Mouse (Mus musculus): Measurements from ENCODE around the gene Zfp729a. TPM values are rescaled to one million over a fixed set of nuclear protein-coding genes. Genes with fewer than 3 reads are reported as not detected.
A peak's percentile ranks its signal among the peaks of the same experiment; 100 is the strongest.
"Not testable (repeated sequence)": the region's sequence is repeated elsewhere in the genome, so short reads cannot be mapped to it uniquely, and the experiment has no call there.

Gene Zfp729a
- 1.8 and 3.0 TPM in 2 replicates for polyA plus RNA-seq (2015; fragmentation: Nextera tagmentation; extraction: Ambion mirVana)

DNA sequence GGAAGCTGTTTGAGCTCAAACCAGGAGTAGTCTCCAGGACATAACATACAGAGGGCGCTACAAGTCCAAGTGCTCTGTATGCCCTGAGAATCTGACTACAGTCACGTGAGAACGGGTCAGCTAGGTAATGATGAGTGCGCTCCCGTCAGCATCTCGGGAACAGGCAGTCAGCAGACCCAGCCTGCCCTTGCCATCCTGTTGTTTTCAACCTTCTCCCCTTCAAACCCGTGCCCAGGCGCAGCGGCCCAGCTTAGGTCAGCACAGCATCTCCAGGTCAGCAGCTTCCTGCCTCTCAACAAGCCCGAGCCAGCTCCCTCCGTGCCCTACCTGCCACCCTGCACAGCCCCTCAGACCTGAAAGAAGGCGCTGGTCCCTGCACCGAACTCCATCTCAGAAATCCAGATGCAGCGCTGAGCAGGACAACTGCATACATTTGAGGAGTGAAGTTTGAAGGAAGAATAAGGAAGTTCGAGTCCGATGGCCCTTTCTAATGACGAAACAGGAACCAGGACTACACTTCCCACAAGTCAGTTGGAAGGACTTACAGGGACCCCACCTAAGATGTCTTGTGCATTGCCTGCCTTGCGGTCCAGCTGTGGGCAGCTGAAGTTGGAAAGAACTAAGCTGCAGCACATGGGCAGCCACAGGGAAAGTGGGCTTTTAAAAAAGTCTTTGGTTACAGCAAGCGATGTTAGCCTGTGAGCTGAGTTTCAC, at the start of gene Zfp729a, which contains the start of gene Gm49345:
Gene Zfp729a, minus strand, starts transcription at position 498 of the 714 bp plus-strand sequence.
Gene Gm49345, minus strand, starts transcription at position 476 of the 714 bp plus-strand sequence.
- Histone ChIP-seq H3K27ac (ENCODE audit: low read length) (peak within 1 kb of the TSS; percentile 79), H3K4me1 (ENCODE audit: control insufficient read depth, insufficient read depth, low read length) (no peaks in the 10 kb centered on the region), H3K4me3 (ENCODE audit: low read length) (peak within 1 kb of the TSS; percentile 85), H3K36me3 (ENCODE audit: control insufficient read depth, insufficient read depth, low read length) (no peaks in the 10 kb centered on the region), H3K4me2 (ENCODE audit: low read depth, low read length) (peak within 1 kb of the TSS; percentile 49), H3K27me3 (replicated peaks; ENCODE audit: control insufficient read depth, insufficient read depth, low read length) (no peaks in the 10 kb centered on the region), H3K9ac (ENCODE audit: low read depth, low read length) (peak within 1 kb of the TSS; percentile 83), H3K9me3 (ENCODE audit: control insufficient read depth, low read length) (no peaks in the 10 kb centered on the region)
- peak; percentile 100 for ATAC-seq
- under 1% methylated on average over 19 of the region's 19 CpGs for WGBS

DNA sequence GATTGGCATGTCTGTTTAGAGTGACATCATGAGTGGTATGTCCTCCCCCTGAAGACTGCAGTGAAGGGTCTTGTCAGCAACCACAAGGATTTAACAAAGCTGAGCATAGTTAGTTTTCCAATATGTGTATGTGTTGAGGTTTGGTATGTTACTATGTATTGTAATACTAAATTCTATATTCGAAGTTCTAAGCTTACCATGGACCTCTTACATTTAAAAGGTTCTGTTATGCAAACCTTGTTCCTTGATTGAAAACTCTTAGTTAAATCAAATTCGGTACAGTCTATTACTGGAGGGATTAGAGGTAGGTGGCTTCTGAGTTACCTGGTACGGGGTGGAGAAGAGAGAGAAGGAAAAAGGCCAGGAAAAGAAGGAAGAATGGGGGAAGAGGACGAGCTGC, 49.4 kb upstream of the Zfp729a start, which contains the start of gene Zfp738:
Gene Zfp738, minus strand, starts transcription at position 101 of the 400 bp plus-strand sequence.
- Histone ChIP-seq H3K27ac (ENCODE audit: low read length) (no peak within 1 kb of the TSS), H3K4me2 (ENCODE audit: low read depth, low read length) (no peak within 1 kb of the TSS), H3K9ac (ENCODE audit: low read depth, low read length) (no peak within 1 kb of the TSS), H3K4me3 (ENCODE audit: low read length) (no peak within 1 kb of the TSS), H3K36me3 (ENCODE audit: control insufficient read depth, insufficient read depth, low read length) (no peaks in the 10 kb centered on the region), H3K27me3 (replicated peaks; ENCODE audit: control insufficient read depth, insufficient read depth, low read length) (no peaks in the 10 kb centered on the region), H3K9me3 (ENCODE audit: control insufficient read depth, low read length) (no peaks in the 10 kb centered on the region), H3K4me1 (ENCODE audit: control insufficient read depth, insufficient read depth, low read length) (no peaks in the 10 kb centered on the region)
- ATAC-seq, result no peak
- WGBS, result 78% methylated on average over 4 of the region's 4 CpGs

DNA sequence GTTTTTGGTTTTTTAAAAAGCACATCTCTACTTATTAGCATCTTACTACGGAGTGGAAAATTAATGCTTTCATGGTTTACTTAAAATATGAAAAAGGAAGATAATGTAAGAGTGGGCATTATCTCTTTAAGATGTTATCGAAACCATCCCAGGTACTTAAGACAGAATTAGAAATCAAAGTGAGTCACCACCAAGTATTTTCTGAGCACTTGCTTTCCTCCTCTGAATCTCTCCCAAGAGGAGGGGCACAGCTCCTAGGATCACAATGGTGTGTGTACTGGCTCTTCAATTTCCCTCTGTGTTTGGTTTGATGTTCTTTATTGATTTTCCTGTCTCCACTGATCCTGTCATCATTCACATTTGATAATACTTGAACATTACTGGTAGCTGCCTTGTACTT, 46.2 kb upstream of the Zfp729a start:
- not testable (repeated sequence) for H3K4me1 ChIP-seq (ENCODE audit: control insufficient read depth, insufficient read depth, low read length); H3K27ac ChIP-seq (ENCODE audit: low read length); H3K9me3 ChIP-seq (ENCODE audit: control insufficient read depth, low read length); H3K36me3 ChIP-seq (ENCODE audit: control insufficient read depth, insufficient read depth, low read length); H3K27me3 ChIP-seq (replicated peaks; ENCODE audit: control insufficient read depth, insufficient read depth, low read length)
- peak overlapping the region; percentile 37 for H3K4me2 ChIP-seq (ENCODE audit: low read depth, low read length)
- H3K4me3 ChIP-seq (ENCODE audit: low read length), result peak overlapping the region; percentile 74
- 59% methylated on average over 2 of the region's 2 CpGs for WGBS
- peak overlapping the region; percentile 54; the same call in 1 of the 2 replicates for H3K9ac ChIP-seq (ENCODE audit: low read depth, low read length)
- ATAC-seq, result peak; percentile 65

DNA sequence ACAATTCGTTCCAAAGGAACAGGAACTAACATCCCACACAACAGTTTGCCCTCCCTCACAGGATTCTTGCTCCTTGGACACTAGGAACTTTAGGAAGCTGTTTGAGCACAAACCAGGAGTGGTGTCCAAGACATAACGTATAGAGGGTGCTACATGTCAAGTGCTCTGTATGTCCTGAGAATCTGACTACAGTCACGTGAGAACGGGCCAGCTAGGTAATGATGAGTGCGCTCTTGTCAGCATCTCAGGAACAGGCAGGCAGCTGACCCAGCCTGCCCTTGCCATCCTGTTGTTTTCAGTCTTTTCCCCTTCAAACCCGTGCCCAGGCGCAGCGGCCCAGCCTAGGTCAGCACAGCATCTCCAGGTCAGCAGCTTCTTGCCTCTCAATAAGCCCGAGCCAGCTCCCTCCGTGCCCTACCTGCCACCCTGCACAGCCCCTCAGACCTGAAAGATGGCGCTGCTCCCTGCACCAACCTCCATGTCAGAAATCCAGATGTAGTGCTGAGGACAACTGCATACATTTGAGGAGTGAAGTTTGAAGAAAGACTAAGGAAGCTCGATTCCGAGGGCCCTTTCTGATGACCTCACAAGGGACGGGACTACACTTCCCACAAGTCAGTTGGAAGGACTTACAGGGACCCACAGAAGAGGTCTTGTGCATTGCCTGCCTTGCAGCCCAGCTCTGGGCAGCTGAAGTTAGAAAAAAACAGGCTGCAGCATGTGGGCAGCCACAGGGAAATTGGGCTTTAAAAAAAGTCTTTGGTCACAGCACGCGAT, 45.6 kb upstream of the Zfp729a start:
- Histone ChIP-seq H3K9ac (ENCODE audit: low read depth, low read length) (peak overlapping the region; percentile 81), H3K4me3 (ENCODE audit: low read length) (peak overlapping the region; percentile 74), H3K4me2 (ENCODE audit: low read depth, low read length) (peak overlapping the region; percentile 68)
- H3K36me3 ChIP-seq (ENCODE audit: control insufficient read depth, insufficient read depth, low read length); H3K9me3 ChIP-seq (ENCODE audit: control insufficient read depth, low read length); H3K27ac ChIP-seq (ENCODE audit: low read length); H3K27me3 ChIP-seq (replicated peaks; ENCODE audit: control insufficient read depth, insufficient read depth, low read length); H3K4me1 ChIP-seq (ENCODE audit: control insufficient read depth, insufficient read depth, low read length): not testable (repeated sequence)
- peak; percentile 100 for ATAC-seq
- WGBS, result 11% methylated on average over 16 of the region's 16 CpGs

GRCm38 (mm10) chr13:67674902-67675301, 37.3 kb upstream of the Zfp729a start:
- WGBS, result 94% methylated on average over 2 of the region's 2 CpGs
- H3K4me1 ChIP-seq (ENCODE audit: control insufficient read depth, insufficient read depth, low read length), result no peaks in the 10 kb centered on the region
- H3K27me3 ChIP-seq (replicated peaks; ENCODE audit: control insufficient read depth, insufficient read depth, low read length), result no peaks in the 10 kb centered on the region
- H3K4me2 ChIP-seq (ENCODE audit: low read depth, low read length), result no peak overlapping the region
- no peak overlapping the region for H3K27ac ChIP-seq (ENCODE audit: low read length)
- no peak overlapping the region for H3K4me3 ChIP-seq (ENCODE audit: low read length)
- no peaks in the 10 kb centered on the region for H3K36me3 ChIP-seq (ENCODE audit: control insufficient read depth, insufficient read depth, low read length)
- H3K9me3 ChIP-seq (ENCODE audit: control insufficient read depth, low read length), result no peaks in the 10 kb centered on the region
- no peak overlapping the region for H3K9ac ChIP-seq (ENCODE audit: low read depth, low read length)
- no peak for ATAC-seq

GRCm38 (mm10) chr13:67652496-67652895, 14.9 kb upstream of the Zfp729a start:
- no peak overlapping the region for H3K9ac ChIP-seq (ENCODE audit: low read depth, low read length)
- no peaks in the 10 kb centered on the region for H3K9me3 ChIP-seq (ENCODE audit: control insufficient read depth, low read length)
- H3K4me1 ChIP-seq (ENCODE audit: control insufficient read depth, insufficient read depth, low read length), result no peaks in the 10 kb centered on the region
- H3K4me3 ChIP-seq (ENCODE audit: low read length), result no peak overlapping the region
- WGBS, result 49% methylated on average over 3 of the region's 3 CpGs
- no peaks in the 10 kb centered on the region for H3K36me3 ChIP-seq (ENCODE audit: control insufficient read depth, insufficient read depth, low read length)
- H3K27ac ChIP-seq (ENCODE audit: low read length), result no peak overlapping the region
- no peaks in the 10 kb centered on the region for H3K27me3 ChIP-seq (replicated peaks; ENCODE audit: control insufficient read depth, insufficient read depth, low read length)
- no peak for ATAC-seq
- H3K4me2 ChIP-seq (ENCODE audit: low read depth, low read length), result no peak overlapping the region

GRCm38 (mm10) chr13:67610108-67610507, 27.5 kb downstream of the Zfp729a start:
- no peak overlapping the region for H3K27ac ChIP-seq (ENCODE audit: low read length)
- no peak overlapping the region for H3K9ac ChIP-seq (ENCODE audit: low read depth, low read length)
- H3K9me3 ChIP-seq (ENCODE audit: control insufficient read depth, low read length), result peaks cover 3% of the 10 kb centered on the region
- H3K4me2 ChIP-seq (ENCODE audit: low read depth, low read length), result 0 out of 2 replicates have a peak overlapping the region, but pooled peaks have one; percentile 35
- H3K27me3 ChIP-seq (replicated peaks; ENCODE audit: control insufficient read depth, insufficient read depth, low read length), result no peaks in the 10 kb centered on the region
- no peak for ATAC-seq
- no peak overlapping the region for H3K4me3 ChIP-seq (ENCODE audit: low read length)
- no peaks in the 10 kb centered on the region for H3K36me3 ChIP-seq (ENCODE audit: control insufficient read depth, insufficient read depth, low read length)
- 86% methylated on average over 4 of the region's 4 CpGs for WGBS
- H3K4me1 ChIP-seq (ENCODE audit: control insufficient read depth, insufficient read depth, low read length), result peaks cover 4% of the 10 kb centered on the region

DNA sequence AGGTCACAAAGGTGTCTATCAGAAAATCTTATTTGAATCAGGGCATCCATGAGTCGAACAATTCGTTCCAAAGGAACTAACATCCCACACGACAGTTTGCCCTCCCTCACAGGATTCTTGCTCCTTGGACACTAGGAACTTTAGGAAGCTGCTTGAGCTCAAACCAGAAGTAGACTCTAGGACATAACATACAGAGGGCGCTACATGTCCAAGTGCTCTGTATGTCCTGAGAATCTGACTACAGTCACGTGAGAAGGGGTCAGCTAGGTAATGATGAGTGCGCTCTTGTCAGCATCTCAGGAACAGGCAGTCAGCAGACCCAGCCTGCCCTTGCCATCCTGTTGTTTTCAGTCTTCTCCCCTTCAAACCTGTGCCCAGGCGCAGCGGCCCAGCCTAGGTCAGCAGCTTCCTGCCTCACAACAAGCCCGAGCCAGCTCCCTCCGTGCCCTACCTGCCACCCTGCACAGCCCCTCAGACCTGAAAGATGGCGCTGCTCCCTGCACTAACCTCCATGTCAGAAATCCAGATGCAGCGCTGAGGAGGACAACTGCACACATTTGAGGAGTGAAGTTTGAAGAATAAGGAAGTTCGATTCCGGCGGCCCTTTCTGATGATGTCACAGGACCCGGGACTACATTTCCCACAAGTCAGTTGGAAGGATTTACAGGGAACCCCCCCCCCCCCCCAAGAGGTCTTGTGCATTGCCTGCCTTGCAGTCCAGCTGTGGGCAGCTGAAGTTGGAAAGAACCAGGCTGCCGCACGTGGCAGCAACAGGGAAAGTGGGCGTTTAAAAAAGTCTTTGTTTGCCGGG, 28.3 kb downstream of the Zfp729a start, which contains the start of gene Zfp729b:
Gene Zfp729b, minus strand, starts transcription at position 642 of the 811 bp plus-strand sequence.
- H3K36me3 ChIP-seq (ENCODE audit: control insufficient read depth, insufficient read depth, low read length), result no peaks in the 10 kb centered on the region
- no peaks in the 10 kb centered on the region for H3K27me3 ChIP-seq (replicated peaks; ENCODE audit: control insufficient read depth, insufficient read depth, low read length)
- peak within 1 kb of the TSS; percentile 81 for H3K4me3 ChIP-seq (ENCODE audit: low read length)
- peak within 1 kb of the TSS; percentile 83 for H3K9ac ChIP-seq (ENCODE audit: low read depth, low read length)
- H3K4me1 ChIP-seq (ENCODE audit: control insufficient read depth, insufficient read depth, low read length), result peaks cover 4% of the 10 kb centered on the region
- WGBS, result 2% methylated on average over 20 of the region's 20 CpGs
- peaks cover 3% of the 10 kb centered on the region for H3K9me3 ChIP-seq (ENCODE audit: control insufficient read depth, low read length)
- ATAC-seq, result peak; percentile 98
- peak within 1 kb of the TSS; percentile 62 for H3K4me2 ChIP-seq (ENCODE audit: low read depth, low read length)
- H3K27ac ChIP-seq (ENCODE audit: low read length), result peak within 1 kb of the TSS; percentile 76

All from intestine, embryonic 16.5 days (tissue).